Mouse (Mus musculus) hindbrain, embryonic 16.5 days (tissue): Measurements from ENCODE around the gene Foxo3. TPM values are rescaled to one million over a fixed set of nuclear protein-coding genes. Genes with fewer than 3 reads are reported as not detected.

Source experiments
- ATAC-seq: fragments of 200-750 bp; cut with Nextera tagmentation; 2 replicates; pipeline ENCODE4 v1.8.0; 2017; ENCODE audit warnings: moderate TSS enrichment, moderate library complexity
- H3K27ac ChIP-seq: fragments of 300-500 bp; sonication (generic); 2 replicates; pipeline ENCODE4 v1.5.1; 2014; ENCODE audit warnings: low read depth, mild to moderate bottlenecking, control low read depth, low read length, moderate library complexity
- H3K27me3 ChIP-seq: fragments of 300-500 bp; sonication (generic); replicated peaks from 2 replicates; pipeline ENCODE4 v1.6.1; 2014; ENCODE audit warnings: low read length; ENCODE audit not compliant: control insufficient read depth, insufficient read depth
- H3K36me3 ChIP-seq: fragments of 300-500 bp; sonication (generic); 2 replicates; pipeline ENCODE4 v1.6.1; 2014; ENCODE audit warnings: mild to moderate bottlenecking, low read length, moderate library complexity, mixed read lengths; ENCODE audit not compliant: control insufficient read depth, insufficient read depth
- H3K4me1 ChIP-seq: fragments of 300-500 bp; sonication (generic); 2 replicates; pipeline ENCODE4 v1.6.1; 2014; ENCODE audit warnings: low read depth, low read length; ENCODE audit not compliant: control insufficient read depth, insufficient read depth
- H3K4me2 ChIP-seq: fragments of 300-500 bp; sonication (generic); 2 replicates; pipeline ENCODE4 v1.6.1; 2014; ENCODE audit warnings: mild to moderate bottlenecking, low read length, control low read depth, moderate library complexity
- H3K4me3 ChIP-seq: fragments of 300-500 bp; sonication (generic); 2 replicates; pipeline ENCODE4 v1.5.1; 2014; ENCODE audit warnings: mild to moderate bottlenecking, low read length, control low read depth, moderate library complexity
- H3K9ac ChIP-seq: fragments of 300-500 bp; sonication (generic); 2 replicates; pipeline ENCODE4 v1.6.1; 2014; ENCODE audit warnings: low read depth, mild to moderate bottlenecking, control low read depth, low read length, moderate library complexity
- H3K9me3 ChIP-seq: fragments of 300-500 bp; sonication (generic); 2 replicates; pipeline ENCODE4 v1.6.1; 2014; ENCODE audit warnings: mild to moderate bottlenecking, low read length, moderate library complexity; ENCODE audit not compliant: control insufficient read depth
- WGBS: fragments of 180-500 bp; shearing (Covaris S2); extraction: QIAGEN DNeasy Blood & Tissue Kit; methylation state at CpG from one replicate; pipeline ENCODE4 v1.1.7; 2014; 5-methylcytosine and 5-hydroxymethylcytosine counted together
- polyA plus RNA-seq: library from polyadenylated mRNA; unstranded; fragments of >200 nt; fragmentation: Nextera tagmentation; extraction: Ambion mirVana; gene quantifications from 2 replicates; pipeline ENCODE4 v1.2.1, GENCODE M21; 2015

Foxo3 gene
- polyA plus RNA-seq, 1 experiment from 2014 or later: 4.4 TPM

GRCm38 (mm10) chr10:42142081-42142480, 134.5 kb downstream of the Foxo3 start:
- ATAC-seq: no peak
- Histone ChIP-seq H3K9me3 (peaks cover 4% of the 10 kb centered on the region; the same call in 1 of the 2 replicates), H3K4me3 (no peak overlapping the region), H3K36me3 (no peaks in the 10 kb centered on the region), H3K4me1 (no peaks in the 10 kb centered on the region), H3K27me3 (no peaks in the 10 kb centered on the region), H3K4me2 (no peak overlapping the region), H3K9ac (no peak overlapping the region), H3K27ac (no peak overlapping the region)
- 68% methylated on average over 9 of the region's 9 CpGs for WGBS

GRCm38 (mm10) chr10:42139749-42140148, 136.8 kb downstream of the Foxo3 start:
- 77% methylated on average over 1 of the region's 1 CpGs for WGBS
- Histone ChIP-seq H3K9me3 (peaks cover 4% of the 10 kb centered on the region; the same call in 1 of the 2 replicates), H3K27me3 (no peaks in the 10 kb centered on the region), H3K9ac (no peak overlapping the region), H3K4me1 (no peaks in the 10 kb centered on the region), H3K4me2 (no peak overlapping the region), H3K4me3 (no peak overlapping the region), H3K27ac (no peak overlapping the region), H3K36me3 (no peaks in the 10 kb centered on the region)
- ATAC-seq: no peak

- Histone ChIP-seq H3K9ac (no peak overlapping the region), H3K27ac (no peak overlapping the region), H3K9me3 (peaks cover 4% of the 10 kb centered on the region; the same call in 1 of the 2 replicates), H3K4me2 (no peak overlapping the region), H3K36me3 (no peaks in the 10 kb centered on the region), H3K27me3 (no peaks in the 10 kb centered on the region), H3K4me3 (no peak overlapping the region), H3K4me1 (no peaks in the 10 kb centered on the region)
- ATAC-seq: no peak
- WGBS: 81% methylated on average over 14 of the region's 14 CpGs
Observed at GRCm38 (mm10) chr10:42134759-42135702, 141.5 kb downstream of the Foxo3 start.

Other genes starting within 250 kb of the Foxo3 start
- gene Afg1l, start 201.8 kb upstream of the Foxo3 start, polyA plus RNA-seq: 9.5 and 10.1 TPM in 2 replicates
- 339 and 365 TPM in 2 replicates for gene Snx3, start 225.3 kb upstream of the Foxo3 start, polyA plus RNA-seq